Mouse (Mus musculus): ENCODE data around the gene Akap13.
A peak's percentile ranks its signal among the peaks of the same experiment; 100 is the strongest.
"Not testable (repeated sequence)": the region's sequence is repeated elsewhere in the genome, so short reads cannot be mapped to it uniquely, and the experiment has no call there.

The Akap13 gene

GRCm38 (mm10) chr7:75713959-75714358 is 258.6 kb downstream of the Akap13 start:
- no peak for DNase-seq (ENCODE audit: low spot score in 2 of 2)

GRCm38 (mm10) chr7:75715026-75715425 is 259.7 kb downstream of the Akap13 start:
- no peak for DNase-seq (ENCODE audit: low spot score in 2 of 2)

GRCm38 (mm10) chr7:75715939-75716338 is 260.6 kb downstream of the Akap13 start:
- no peak for DNase-seq (ENCODE audit: low spot score in 2 of 2)

DNA sequence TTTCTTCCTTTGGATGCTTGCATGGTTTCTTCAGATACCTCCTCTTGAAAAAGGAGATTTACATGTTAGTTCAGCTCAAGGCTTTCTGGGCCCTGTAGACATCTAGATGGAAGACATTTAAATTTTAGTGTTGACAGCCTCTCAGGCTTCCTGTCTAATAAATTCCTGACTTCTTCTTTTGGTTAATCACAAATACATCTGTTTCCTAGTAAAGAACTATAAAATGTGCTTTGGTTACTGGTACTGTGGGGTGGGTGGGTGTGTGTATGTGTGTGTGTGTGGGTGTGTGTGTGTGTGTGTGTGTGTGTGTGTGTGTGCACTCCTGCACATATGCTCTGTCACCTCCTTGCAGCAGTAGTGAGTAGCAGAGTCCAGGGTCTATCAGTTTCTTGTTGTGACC is 262.0 kb downstream of the Akap13 start:
- no peak for DNase-seq (ENCODE audit: low spot score in 2 of 2)

DNA sequence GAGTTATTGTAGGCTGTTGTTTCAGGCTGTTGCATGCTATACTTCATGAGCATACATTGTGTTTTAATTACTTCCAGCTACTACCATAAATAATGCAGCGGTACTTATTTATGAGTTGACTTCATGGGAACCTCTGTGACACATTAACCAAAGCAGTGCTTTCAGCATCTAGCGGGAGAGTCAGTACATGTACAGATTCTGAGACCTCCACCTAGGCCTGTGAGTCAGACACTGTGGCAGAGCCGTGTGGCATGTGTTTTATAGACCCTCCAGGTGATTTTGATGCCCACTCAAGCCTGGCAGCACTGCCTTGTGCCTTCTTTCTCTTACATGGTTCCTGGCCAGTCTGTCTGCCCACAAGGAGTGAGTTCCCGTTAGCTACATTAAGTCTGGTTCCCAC is 266.0 kb downstream of the Akap13 start:
- no peak for DNase-seq (ENCODE audit: low spot score in 2 of 2)

DNA sequence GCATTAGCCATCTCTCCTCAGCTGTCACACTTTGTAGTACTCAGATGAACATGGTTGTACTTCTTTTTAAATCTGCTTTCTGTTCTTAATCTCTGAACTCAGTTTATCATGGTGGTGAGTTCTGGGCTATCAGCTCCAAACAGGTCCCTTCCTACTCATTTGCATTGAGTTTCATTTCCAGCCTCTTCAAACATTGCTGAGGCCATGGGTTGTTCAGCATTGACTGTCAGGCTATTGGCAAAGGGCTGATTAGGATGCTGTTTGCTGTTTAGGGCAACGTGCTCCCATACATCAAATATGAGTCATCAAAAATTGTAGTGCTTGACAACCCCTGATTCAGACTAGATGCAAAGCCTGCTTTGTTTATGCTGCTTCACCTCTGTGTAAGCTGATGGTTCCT is 268.7 kb downstream of the Akap13 start:
- no peak for DNase-seq (ENCODE audit: low spot score in 2 of 2)

DNA sequence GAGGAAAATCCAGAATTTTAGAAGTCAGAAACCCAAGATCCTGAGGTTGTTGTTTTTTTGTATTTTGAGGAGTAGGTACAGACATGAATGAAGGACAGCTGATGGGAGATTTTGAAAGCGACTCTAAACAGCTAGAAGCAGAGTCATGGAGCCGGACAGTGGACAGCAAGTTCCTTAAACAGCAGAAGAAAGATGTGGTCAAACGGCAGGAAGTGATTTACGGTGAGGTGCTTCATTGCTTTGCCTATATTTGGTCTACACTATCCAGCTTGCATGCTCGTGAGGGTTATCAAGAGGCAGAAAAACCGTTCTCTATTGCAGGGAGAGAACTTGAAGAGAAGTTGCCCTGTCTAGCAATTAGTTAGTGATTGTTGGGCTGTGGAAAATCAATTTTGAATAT is 270.6 kb downstream of the Akap13 start:
- no peak for DNase-seq (ENCODE audit: low spot score in 2 of 2)

GRCm38 (mm10) chr7:75726867-75727266 is 271.5 kb downstream of the Akap13 start:
- DNase-seq (ENCODE audit: low spot score in 2 of 2): no peak

- DNase-seq (ENCODE audit: low spot score in 2 of 2): no peak
Measured at GRCm38 (mm10) chr7:75729652-75730051, 274.3 kb downstream of the Akap13 start.

- DNase-seq (ENCODE audit: low spot score in 2 of 2): no peak
Measured at GRCm38 (mm10) chr7:75730216-75730615, 274.9 kb downstream of the Akap13 start.

DNA sequence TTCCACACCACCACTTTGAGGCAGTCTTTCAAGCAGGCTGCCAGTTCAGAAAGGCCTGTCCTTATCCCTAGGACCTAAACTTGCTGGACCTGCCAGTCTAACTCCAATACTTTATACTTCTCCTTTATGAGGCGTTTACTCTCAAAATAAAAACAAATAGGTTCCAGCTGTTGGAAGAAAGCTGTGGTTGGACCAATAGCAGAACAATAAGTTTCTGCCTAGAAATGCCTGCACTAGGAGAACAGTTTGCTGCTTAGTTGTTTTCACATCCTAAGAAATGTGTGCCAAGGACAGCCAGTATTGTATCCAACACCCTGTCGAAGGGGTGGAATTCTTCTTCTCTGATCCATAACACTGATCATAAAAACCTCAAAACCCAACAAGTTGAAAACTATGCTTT is 276.6 kb downstream of the Akap13 start:
- no peak for DNase-seq (ENCODE audit: low spot score in 2 of 2)

DNA sequence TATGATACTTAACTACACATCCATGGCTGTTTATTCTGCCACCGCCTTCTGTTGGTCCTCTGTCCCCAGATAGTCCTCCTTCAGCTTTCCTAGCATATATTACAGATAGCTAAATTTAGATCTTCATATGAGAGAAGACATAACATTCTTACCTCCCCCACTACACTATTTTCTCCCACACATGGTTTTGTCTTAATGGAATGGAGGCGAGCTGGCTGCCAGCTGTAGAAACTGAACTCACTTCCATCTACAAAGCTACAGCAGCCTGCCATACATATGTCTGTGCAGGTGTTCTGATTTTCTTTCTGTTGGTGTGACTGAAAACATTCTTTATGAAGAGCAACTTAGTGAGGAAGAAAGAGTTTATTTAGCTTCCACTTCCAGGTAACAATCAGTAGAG is 277.8 kb downstream of the Akap13 start:
- DNase-seq (ENCODE audit: low spot score in 2 of 2): no peak

- peak; percentile 51 to 58 for DNase-seq (ENCODE audit: low spot score in 2 of 2)
Measured at GRCm38 (mm10) chr7:75739075-75739725, 283.9 kb downstream of the Akap13 start.

DNA sequence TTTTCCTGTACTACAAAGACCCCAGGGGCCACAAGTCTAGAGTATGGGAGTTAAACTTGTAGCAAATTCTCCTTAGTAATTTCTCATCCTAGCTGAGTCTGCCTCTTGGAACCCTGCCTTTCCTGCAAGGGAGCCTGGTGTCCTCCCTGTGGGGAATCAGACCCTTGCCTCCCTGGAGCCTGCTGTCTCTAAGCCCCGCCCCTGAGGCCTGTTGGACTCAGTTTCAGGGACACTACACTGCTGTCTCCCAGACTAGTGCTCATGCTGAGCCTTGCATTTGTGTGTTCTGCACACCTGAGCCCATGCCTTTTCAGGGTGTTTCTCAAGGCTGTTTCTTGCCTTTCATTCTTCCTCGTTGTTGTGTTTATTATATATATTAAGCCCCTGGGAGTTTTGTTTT is 289.2 kb downstream of the Akap13 start:
- no peak for DNase-seq (ENCODE audit: low spot score in 2 of 2)

DNA sequence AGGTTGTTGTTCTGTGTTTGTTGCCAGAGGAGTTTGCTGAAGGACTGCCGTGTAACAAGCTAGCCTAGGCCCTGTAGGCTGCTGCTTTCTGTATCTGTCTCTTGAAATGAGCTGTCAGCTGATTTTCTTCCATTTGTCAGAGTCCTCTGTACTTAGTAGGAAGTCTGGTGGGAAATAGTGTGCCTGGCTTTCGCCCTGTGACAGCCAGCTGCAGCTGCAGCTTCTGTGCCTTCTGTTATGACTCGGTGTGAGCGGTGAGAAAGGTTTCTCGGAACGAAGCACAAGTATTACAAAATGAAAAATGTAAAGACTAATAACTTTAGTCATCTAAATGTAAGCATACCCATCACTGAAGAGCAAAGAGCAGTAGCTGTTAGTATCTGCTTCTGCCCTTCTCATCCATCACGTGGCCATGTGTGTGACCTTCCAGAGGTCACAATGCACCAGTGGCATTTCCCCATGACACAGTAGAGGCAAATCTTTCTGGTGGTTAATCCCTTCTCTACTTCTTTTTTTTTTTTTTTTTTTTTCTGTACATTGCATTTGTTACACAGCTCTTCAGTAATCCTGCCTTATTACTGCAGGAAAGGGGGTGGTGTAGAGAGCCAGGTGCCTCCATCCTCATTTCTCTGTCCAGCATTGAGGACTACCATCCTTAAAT is 289.8 kb downstream of the Akap13 start:
- no peak for DNase-seq (ENCODE audit: low spot score in 2 of 2)

- not testable (repeated sequence) for DNase-seq (ENCODE audit: low spot score in 2 of 2)
Measured at GRCm38 (mm10) chr7:75745969-75746368, 290.6 kb downstream of the Akap13 start.

GRCm38 (mm10) chr7:75750581-75750980 is 295.2 kb downstream of the Akap13 start:
- DNase-seq (ENCODE audit: low spot score in 2 of 2): no peak

DNA sequence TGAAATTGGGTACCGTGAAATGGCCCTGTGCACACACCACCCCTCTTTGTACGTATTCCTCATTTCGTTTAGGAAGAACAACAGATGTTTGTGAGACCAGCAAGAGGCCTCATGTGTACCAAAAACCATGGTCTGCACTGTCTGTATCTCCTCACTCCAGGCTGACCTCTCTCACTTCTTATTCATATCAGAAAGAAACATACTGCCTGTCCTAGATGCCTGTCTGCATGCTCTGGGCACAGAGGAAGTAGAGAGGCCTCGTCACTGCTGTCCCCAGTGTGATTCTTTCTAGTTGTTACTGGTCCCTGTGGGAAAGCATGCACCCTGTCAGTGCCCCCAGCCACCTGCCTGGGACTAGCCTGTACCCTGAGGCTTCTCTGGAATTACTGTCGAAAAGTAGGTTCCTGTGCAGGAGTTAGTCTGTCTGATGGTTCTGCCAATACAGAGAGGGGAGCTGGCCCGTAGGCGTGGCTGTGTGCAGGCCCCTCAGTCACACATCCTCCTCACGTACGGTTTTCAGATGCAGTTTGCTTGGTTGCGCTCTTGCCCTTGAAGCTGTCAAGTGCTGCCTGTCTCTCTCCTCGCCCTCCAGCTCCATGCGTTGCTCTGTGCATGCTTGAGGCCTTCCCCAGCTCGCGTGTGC is 295.9 kb downstream of the Akap13 start:
- DNase-seq (ENCODE audit: low spot score in 2 of 2): no peak

DNA sequence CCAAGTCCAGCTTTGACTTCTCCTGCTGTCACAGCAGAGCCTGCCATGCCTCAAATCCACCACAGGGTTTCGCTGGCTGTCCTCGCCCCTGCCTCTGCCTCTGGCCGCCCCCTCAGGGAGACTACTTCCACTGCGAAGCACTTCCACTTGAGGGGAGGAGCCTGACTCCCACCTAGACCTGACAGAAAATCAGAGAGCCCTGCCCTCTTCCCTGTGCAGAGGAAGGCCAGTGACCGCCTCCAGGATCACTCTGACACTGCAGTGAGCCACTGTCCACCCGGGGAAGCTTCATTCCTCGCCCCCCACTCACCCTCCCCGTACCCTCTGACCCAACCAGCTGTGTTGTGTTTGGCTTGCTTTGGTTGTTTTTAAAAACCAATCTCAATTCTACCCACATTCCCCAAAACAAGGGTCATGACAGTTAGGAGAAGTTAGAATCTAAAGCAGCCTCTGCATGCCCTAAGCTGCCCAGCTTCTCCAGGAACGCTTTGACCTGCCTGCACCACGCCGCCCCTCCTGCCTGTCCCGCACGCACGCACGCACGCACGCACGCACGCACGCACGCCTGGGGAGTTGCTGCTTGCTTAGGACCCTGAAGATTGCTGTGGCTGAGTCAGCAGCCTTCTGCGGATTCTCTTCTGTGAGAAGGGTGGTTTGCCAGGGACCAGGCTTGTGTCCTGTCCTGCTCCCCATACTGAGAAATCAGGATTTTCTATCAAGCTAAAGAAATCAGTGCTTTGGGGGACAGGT is 297.3 kb downstream of the Akap13 start:
- DNase-seq (ENCODE audit: low spot score in 2 of 2): no peak

- DNase-seq (ENCODE audit: low spot score in 2 of 2): no peak
Measured at GRCm38 (mm10) chr7:75753192-75753783, 298.0 kb downstream of the Akap13 start.

DNA sequence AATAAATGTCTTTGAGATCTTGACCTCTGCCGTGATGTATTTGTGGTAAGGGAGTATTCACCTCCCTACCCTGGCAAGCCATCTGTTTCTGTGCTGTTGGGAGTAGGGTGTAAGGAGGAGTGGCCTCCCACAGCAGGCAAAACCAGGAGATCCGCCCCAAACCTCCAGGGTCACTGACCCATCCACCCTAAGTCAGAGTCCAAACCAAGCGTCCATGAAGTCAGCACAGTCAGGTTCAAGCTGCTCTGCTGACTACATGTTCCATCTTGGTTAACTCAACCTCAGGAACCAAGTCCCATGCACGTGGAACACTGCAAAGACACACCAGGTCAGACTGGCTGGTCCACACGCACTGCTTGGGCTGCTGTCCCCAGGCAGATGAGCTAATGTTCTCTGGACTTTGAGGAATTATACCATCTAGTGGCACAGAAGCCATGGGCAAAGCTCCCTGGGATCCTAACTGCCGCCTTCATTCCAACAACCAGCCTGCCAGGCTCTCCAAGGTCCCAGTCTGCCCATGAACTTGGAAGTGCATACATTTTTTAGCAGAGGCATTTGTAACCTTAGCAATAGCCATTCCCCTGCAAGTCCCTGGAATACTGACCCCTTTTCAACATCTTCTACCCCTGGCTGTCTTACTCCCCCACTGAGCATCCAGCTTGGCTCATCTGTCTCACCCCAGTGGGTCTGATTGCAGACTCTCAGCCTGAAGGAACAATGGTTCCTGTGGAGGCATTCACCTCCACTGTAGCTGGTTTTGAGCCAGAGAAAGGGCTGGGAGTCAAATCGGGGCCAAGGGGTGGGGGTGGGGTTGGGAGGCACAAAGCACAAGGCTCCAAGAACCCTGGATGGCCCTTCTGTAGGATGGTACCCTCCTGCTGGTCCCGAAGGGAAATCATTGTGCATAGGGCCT is 299.5 kb downstream of the Akap13 start:
- no peak for DNase-seq (ENCODE audit: low spot score in 2 of 2)

Measured in spleen, postnatal 36 days (tissue).